9 mouse cellular contexts compared by ENCODE assay signal in the genomic region with DNA sequence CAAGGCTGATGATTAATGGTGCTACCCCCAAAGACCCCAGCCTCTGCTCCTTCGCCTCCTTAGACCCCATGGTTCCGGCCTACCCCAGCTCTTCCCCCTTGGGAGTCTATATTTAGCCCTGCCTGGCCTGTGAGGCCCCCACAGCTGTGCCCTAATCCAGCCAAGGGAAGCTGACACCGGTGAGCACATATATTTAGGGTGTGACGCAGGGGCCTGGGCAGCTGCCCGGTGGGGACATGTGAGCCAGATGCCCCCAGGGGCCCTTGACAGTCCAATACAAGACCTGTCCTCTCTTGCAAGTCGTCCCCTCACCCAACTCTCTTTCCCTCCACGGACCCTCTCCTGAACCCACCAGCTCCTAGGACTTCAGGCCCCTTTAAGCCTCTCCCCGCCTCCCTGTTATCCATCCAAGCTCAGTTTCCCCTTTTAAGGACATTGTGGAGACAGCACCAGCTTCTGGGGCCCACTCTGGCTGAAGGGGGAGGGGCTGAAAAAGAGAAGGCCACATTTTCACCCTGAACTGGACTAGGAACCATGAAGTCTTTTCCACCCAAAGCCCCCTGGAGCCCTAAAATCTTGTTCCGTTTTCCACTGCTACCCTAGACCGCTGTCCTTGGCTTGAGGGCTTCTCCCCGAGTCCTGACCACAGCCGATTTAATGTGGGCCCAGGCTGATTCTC. TPM values are rescaled to one million over a fixed set of nuclear protein-coding genes. Genes with fewer than 3 reads are reported as not detected.
A peak's percentile ranks its signal among the peaks of the same experiment; 100 is the strongest.
DNase-seq lines count a peak whose midpoint lies in the region; ATAC-seq and TF ChIP-seq lines count a peak whose summit lies in the region.
"Had no signal": no experiment of that assay in that cellular context is flagged by ENCODE, and none has a peak within 500 bp of the region (broad histone marks: within the 10 kb centered on the region; RNA-seq: fewer than 3 reads in every experiment).

No protein-coding gene starts in this region.

- peaks cover 46% of the 10 kb centered on the region for H3K4me1 ChIP-seq in forebrain, embryonic 16.5 days (replicated peaks; ENCODE audit: control insufficient read depth, insufficient read depth, low read length)
- H3K4me1 ChIP-seq in hindbrain, embryonic 12.5 days, result peaks cover 53% of the 10 kb centered on the region
- H3K4me1 ChIP-seq in liver, embryonic 13.5 days (replicated peaks), result peaks cover 84% of the 10 kb centered on the region
- peaks cover 27% of the 10 kb centered on the region; the same call in 1 of the 2 replicates for H3K4me1 ChIP-seq in spleen, adult 2 months (ENCODE audit: control insufficient read depth, insufficient read depth, insufficient read length)

- ATAC-seq in forebrain, embryonic 16.5 days, result no peak
- ATAC-seq in hindbrain, embryonic 12.5 days (ENCODE audit: low FRiP score), result no peak
- ATAC-seq in liver, embryonic 13.5 days (ENCODE audit: low read depth), result peak; percentile 7

- no peak overlapping the region for H3K9ac ChIP-seq in forebrain, embryonic 16.5 days (replicated peaks; ENCODE audit: low read depth, low read length)
- H3K9ac ChIP-seq in hindbrain, embryonic 12.5 days, result peak overlapping the region; percentile 66
- peak overlapping the region; percentile 100 for H3K9ac ChIP-seq in liver, embryonic 13.5 days

- H3K4me3 ChIP-seq in forebrain, embryonic 16.5 days (replicated peaks; ENCODE audit: low read length), result no peak overlapping the region
- H3K4me3 ChIP-seq in hindbrain, embryonic 12.5 days, result peak overlapping the region; percentile 39
- peak overlapping the region; percentile 99 for H3K4me3 ChIP-seq in liver, embryonic 13.5 days (replicated peaks)
- H3K4me3 ChIP-seq in spleen, adult 2 months (ENCODE audit: extremely low read depth, insufficient read depth, insufficient read length), result peak overlapping the region; percentile 83

- H3K27me3 ChIP-seq in forebrain, embryonic 16.5 days (replicated peaks; ENCODE audit: control insufficient read depth, insufficient read depth, low read length), result no peaks in the 10 kb centered on the region
- no peaks in the 10 kb centered on the region; the same call in 1 of the 2 replicates for H3K27me3 ChIP-seq in hindbrain, embryonic 12.5 days
- no peaks in the 10 kb centered on the region for H3K27me3 ChIP-seq in liver, embryonic 13.5 days
- H3K27me3 ChIP-seq in spleen, adult 2 months (ENCODE audit: control insufficient read depth, insufficient read depth, low read length), result no peaks in the 10 kb centered on the region

- 83% methylated on average over 12 of the region's 12 CpGs for WGBS in forebrain, embryonic 16.5 days
- 74% methylated on average over 12 of the region's 12 CpGs for WGBS in hindbrain, embryonic 12.5 days
- 7% methylated on average over 12 of the region's 12 CpGs for WGBS in liver, embryonic 13.5 days (ENCODE audit: insufficient replicate concordance)
- 10% methylated on average over 12 of the region's 12 CpGs for WGBS in spleen, adult 2 months

- no peaks in the 10 kb centered on the region for H3K9me3 ChIP-seq in forebrain, embryonic 16.5 days (ENCODE audit: control insufficient read depth, low read length)
- no peaks in the 10 kb centered on the region for H3K9me3 ChIP-seq in hindbrain, embryonic 12.5 days (replicated peaks)
- H3K9me3 ChIP-seq in liver, embryonic 13.5 days (replicated peaks), result no peaks in the 10 kb centered on the region

- peak; percentile 53 for DNase-seq in kidney, adult 11 months
- DNase-seq in kidney, postnatal 14 days, result no peak
- peak; percentile 38 for DNase-seq in liver, embryonic 13.5 days
- DNase-seq in spleen, adult 2 months (ENCODE audit: low read depth in 1 of 2, low spot score in 2 of 2), result no peak
- DNase-seq in cerebellum, adult 8-10 months, result no peak
- no peak for DNase-seq in layer of hippocampus, postnatal 14 days (ENCODE audit: low spot score in 2 of 2)

- H3K4me2 ChIP-seq in forebrain, embryonic 16.5 days (ENCODE audit: low read length), result peak overlapping the region; percentile 100
- peak overlapping the region; percentile 98 for H3K4me2 ChIP-seq in hindbrain, embryonic 12.5 days (replicated peaks)
- peak overlapping the region; percentile 91 for H3K4me2 ChIP-seq in liver, embryonic 13.5 days

- H3K36me3 ChIP-seq in forebrain, embryonic 16.5 days (ENCODE audit: control insufficient read depth, insufficient read depth), result peaks cover 19% of the 10 kb centered on the region
- peaks cover 53% of the 10 kb centered on the region for H3K36me3 ChIP-seq in hindbrain, embryonic 12.5 days
- H3K36me3 ChIP-seq in liver, embryonic 13.5 days, result peaks cover 51% of the 10 kb centered on the region
- peaks cover 21% of the 10 kb centered on the region for H3K36me3 ChIP-seq in spleen, adult 2 months (ENCODE audit: control insufficient read depth, insufficient read depth, low read length)

- TF ChIP-seq CTCF in spleen, adult 2 months (IDR thresholded peaks at IDR 0.05; ENCODE audit: extremely low read depth, insufficient read depth, insufficient read length, insufficient replicate concordance), result no peak

- H3K27ac ChIP-seq in forebrain, embryonic 16.5 days (ENCODE audit: low read length), result no peak overlapping the region
- H3K27ac ChIP-seq in hindbrain, embryonic 12.5 days, result no peak overlapping the region
- peak overlapping the region; percentile 99 for H3K27ac ChIP-seq in liver, embryonic 13.5 days
- H3K27ac ChIP-seq in spleen, adult 2 months (ENCODE audit: insufficient read depth, low read length), result peak overlapping the region; percentile 90

- TF ChIP-seq POLR2A in spleen, adult 2 months (IDR thresholded peaks at IDR 0.05; ENCODE audit: low read depth, low read length), result no peak

RNA-seq across cellular contexts. Expression of a gene that starts 0.9 kb away (rescaled TPM):
- polyA plus RNA-seq in forebrain, embryonic 16.5 days (2015; fragmentation: Nextera tagmentation; extraction: Ambion mirVana), result 12.0 and 20.0 TPM in 2 replicates
- 10.8 and 12.1 TPM in 2 replicates for polyA plus RNA-seq in hindbrain, embryonic 12.5 days (2016; fragmentation: Nextera tagmentation; extraction: Ambion mirVana)
- 105 and 111 TPM in 2 replicates for polyA plus RNA-seq in liver, embryonic 13.5 days (2015; fragmentation: Nextera tagmentation; extraction: Ambion mirVana)
- 94.6 and 101 TPM in 2 replicates for polyA plus RNA-seq in spleen, adult 2 months (2012; rRNA removed)
- 10 to 100 TPM; 15.6 to 20.1 TPM for total RNA-seq in layer of hippocampus, postnatal 14 days (2021)

RNA-seq across cellular contexts. Expression of a gene that starts 4.3 kb away (rescaled TPM):
- polyA plus RNA-seq in forebrain, embryonic 16.5 days (2015; fragmentation: Nextera tagmentation; extraction: Ambion mirVana), result 170 and 177 TPM in 2 replicates
- polyA plus RNA-seq in hindbrain, embryonic 12.5 days (2016; fragmentation: Nextera tagmentation; extraction: Ambion mirVana), result 174 and 177 TPM in 2 replicates
- polyA plus RNA-seq in liver, embryonic 13.5 days (2015; fragmentation: Nextera tagmentation; extraction: Ambion mirVana), result 44.5 and 47.0 TPM in 2 replicates
- polyA plus RNA-seq in spleen, adult 2 months (2012; rRNA removed), result 124 and 173 TPM in 2 replicates
- total RNA-seq in layer of hippocampus, postnatal 14 days (2021), result 10 to 100 TPM; 32.1 to 41.1 TPM

RNA-seq across cellular contexts. Expression of a gene that starts 15.5 kb away (rescaled TPM):
- polyA plus RNA-seq in forebrain, embryonic 16.5 days (2015; fragmentation: Nextera tagmentation; extraction: Ambion mirVana), result 11.4 and 11.6 TPM in 2 replicates
- 13.8 and 16.6 TPM in 2 replicates for polyA plus RNA-seq in hindbrain, embryonic 12.5 days (2016; fragmentation: Nextera tagmentation; extraction: Ambion mirVana)
- polyA plus RNA-seq in liver, embryonic 13.5 days (2015; fragmentation: Nextera tagmentation; extraction: Ambion mirVana), result 1.1 and 2.7 TPM in 2 replicates
- 22.5 and 25.8 TPM in 2 replicates for polyA plus RNA-seq in spleen, adult 2 months (2012; rRNA removed)
- 10 to 100 TPM; 24.7 to 32.7 TPM for total RNA-seq in layer of hippocampus, postnatal 14 days (2021)

RNA-seq across cellular contexts. Expression of a gene that starts 21.0 kb away (rescaled TPM):
- polyA plus RNA-seq in forebrain, embryonic 16.5 days (2015; fragmentation: Nextera tagmentation; extraction: Ambion mirVana), result 0.24 and 0.48 TPM in 2 replicates
- not detected in 2 replicates for polyA plus RNA-seq in hindbrain, embryonic 12.5 days (2016; fragmentation: Nextera tagmentation; extraction: Ambion mirVana)
- polyA plus RNA-seq in liver, embryonic 13.5 days (2015; fragmentation: Nextera tagmentation; extraction: Ambion mirVana), result 0.21 and 0.46 TPM in 2 replicates
- polyA plus RNA-seq in spleen, adult 2 months (2012; rRNA removed), result 0.19 and 0.39 TPM in 2 replicates
- total RNA-seq in layer of hippocampus, postnatal 14 days (2021), result not detected
- total RNA-seq: left cerebral cortex, postnatal 10 days had no signal

RNA-seq across cellular contexts. Expression of a gene that starts 36.5 kb away (rescaled TPM):
- 24.1 and 28.7 TPM in 2 replicates for polyA plus RNA-seq in forebrain, embryonic 16.5 days (2015; fragmentation: Nextera tagmentation; extraction: Ambion mirVana)
- polyA plus RNA-seq in hindbrain, embryonic 12.5 days (2016; fragmentation: Nextera tagmentation; extraction: Ambion mirVana), result 34.6 and 35.0 TPM in 2 replicates
- 9.1 and 10.1 TPM in 2 replicates for polyA plus RNA-seq in liver, embryonic 13.5 days (2015; fragmentation: Nextera tagmentation; extraction: Ambion mirVana)
- 195 and 236 TPM in 2 replicates for polyA plus RNA-seq in spleen, adult 2 months (2012; rRNA removed)
- 10 to 100 TPM; 66.3 to 72.2 TPM for total RNA-seq in layer of hippocampus, postnatal 14 days (2021)

Comparison
In these comparisons a context has a peak if more than half of its experiments do, and no peak if none do; other contexts are left out.
1. DNase-seq: peak in kidney, adult 11 months (single experiment) and liver, embryonic 13.5 days (single experiment); none in kidney, postnatal 14 days (single experiment), spleen, adult 2 months (0 of 2), cerebellum, adult 8-10 months (single experiment) and layer of hippocampus, postnatal 14 days (0 of 2).
2. H3K27ac ChIP-seq: peak in liver, embryonic 13.5 days (single experiment) and spleen, adult 2 months (single experiment); none in forebrain, embryonic 16.5 days (single experiment) and hindbrain, embryonic 12.5 days (single experiment).
3. Peak in every context shown above with its lines, with median percentiles within 50 percentile points of each other: H3K4me2 ChIP-seq.